Mouse (Mus musculus) naive thymus-derived CD4-positive, alpha-beta T cell, adult 5 months (primary cell): ENCODE measurements around the gene Hoxb9. TPM values are rescaled to one million over a fixed set of nuclear protein-coding genes. Genes with fewer than 3 reads are reported as not detected.

Experiments used
- polyA plus RNA-seq: library from polyadenylated mRNA; unstranded; fragments of 100-300 nt; shearing (Covaris generic); gene quantifications from one replicate; pipeline ENCODE4 v1.2.1, GENCODE M21; 2017

Gene Hoxb9
- not detected for polyA plus RNA-seq

DNA sequence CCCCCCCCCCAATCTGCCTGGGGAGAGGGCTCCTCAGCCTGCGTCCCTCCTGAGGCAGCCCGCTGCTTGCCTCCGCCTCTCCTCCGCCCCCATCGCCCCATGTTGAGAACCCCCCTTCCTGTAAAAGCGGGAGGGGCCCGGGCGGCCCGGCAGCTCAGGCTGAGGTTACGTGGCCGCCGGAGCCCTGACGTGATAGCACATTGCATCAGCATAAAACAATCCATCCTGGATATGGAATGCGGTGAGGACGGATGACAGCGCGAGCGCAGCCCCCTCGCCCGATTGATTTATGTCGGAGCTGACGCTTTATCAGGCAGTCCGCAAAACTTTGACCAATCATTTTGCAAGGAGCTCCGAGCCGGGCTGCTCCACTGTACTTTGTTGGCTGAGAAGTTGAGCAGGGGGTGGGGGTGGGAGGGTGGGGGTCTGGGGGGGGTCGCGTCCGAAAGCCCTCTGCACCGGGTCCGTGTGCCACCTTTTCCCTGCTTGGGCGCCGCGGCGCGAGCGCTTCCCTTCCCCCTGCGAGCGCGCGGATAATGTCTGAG, at the start of gene Hoxb9:
Hoxb9 (plus strand) TSS at position 462 of the 545 bp plus-strand sequence.

DNA sequence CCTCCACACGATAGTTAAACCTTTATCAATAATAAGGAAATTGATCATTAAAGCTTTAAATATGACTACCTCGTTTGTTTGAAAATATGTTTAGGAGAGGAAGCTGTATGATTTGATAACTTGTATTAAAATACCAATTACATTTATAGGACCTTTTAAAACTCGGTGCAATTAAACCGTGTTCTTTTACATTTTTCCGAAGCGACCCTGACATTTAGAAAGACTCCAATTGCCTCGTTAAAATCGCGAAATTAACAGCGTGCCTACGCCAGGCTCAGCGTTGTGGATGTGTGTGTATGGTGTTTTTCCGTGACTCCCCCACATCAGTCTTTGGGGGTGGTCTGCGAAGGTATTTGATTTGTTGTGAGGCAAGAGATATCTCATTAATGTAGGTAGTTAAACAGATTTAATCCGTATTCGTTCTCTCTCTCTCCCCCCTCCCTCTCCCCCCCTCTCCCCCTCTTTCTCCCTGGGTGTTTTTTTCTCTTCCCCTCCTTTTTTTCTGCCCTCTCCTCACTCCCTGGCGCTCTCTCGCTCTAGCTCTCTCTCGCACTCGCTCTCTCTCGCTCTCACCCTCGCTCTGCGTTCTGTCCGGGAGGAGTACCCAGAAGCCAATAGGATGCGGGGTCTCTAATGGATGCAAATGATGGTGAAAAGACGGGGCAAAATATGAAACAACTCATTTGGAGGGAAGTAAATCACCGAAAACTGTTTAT, 10.8 kb downstream of the Hoxb9 start, which contains the start of gene Hoxb8:
Hoxb8 (plus strand) TSS at position 51 of the 716 bp plus-strand sequence.

DNA sequence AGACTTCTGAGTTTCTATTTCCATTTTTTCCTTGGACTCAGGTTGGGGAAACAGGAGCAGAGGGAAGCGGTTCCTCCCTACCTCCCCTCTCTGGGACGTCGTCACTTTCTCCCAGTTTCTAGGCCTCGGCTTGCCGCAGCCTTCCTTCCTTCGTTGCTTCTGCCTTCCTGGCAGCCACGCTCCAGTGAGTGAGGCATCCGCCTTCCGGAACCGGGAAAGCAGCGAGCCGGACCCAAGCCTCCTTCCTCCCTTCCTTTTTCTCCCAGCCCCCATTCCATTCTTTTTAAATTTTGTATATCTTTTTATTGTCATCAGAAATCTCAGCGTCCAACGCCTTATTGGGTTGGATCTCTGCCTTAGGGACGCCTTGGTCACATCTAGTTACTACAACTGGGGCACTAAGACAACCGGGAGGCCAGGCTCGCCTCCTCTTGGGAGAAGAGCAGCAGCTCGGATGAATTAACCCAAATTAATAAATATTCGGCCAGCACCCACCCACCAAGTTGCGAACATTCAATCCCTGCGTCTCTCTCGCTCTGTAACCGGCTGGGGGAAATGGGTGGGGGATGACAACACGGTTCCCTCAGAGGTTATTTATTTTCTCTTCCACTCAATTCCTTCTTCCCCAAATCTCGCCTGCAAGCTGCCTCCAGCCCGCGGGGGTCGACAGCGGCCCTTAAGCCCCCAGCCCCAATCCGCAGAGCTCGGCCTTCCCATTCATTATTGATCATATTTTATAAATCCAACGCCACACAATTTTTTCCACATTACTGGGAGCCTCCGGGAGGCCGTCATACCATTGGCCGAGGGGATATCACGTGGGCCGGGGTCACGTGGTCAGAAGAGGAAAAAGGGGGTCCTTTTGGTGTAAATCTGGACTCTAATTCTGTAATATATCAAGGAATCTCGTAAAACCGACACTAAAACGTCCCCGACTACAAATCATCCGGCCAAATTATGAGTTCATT, 14.8 kb downstream of the Hoxb9 start, which contains the start of gene Hoxb7:
Hoxb7 (plus strand) TSS at position 853 of the 968 bp plus-strand sequence.

DNA sequence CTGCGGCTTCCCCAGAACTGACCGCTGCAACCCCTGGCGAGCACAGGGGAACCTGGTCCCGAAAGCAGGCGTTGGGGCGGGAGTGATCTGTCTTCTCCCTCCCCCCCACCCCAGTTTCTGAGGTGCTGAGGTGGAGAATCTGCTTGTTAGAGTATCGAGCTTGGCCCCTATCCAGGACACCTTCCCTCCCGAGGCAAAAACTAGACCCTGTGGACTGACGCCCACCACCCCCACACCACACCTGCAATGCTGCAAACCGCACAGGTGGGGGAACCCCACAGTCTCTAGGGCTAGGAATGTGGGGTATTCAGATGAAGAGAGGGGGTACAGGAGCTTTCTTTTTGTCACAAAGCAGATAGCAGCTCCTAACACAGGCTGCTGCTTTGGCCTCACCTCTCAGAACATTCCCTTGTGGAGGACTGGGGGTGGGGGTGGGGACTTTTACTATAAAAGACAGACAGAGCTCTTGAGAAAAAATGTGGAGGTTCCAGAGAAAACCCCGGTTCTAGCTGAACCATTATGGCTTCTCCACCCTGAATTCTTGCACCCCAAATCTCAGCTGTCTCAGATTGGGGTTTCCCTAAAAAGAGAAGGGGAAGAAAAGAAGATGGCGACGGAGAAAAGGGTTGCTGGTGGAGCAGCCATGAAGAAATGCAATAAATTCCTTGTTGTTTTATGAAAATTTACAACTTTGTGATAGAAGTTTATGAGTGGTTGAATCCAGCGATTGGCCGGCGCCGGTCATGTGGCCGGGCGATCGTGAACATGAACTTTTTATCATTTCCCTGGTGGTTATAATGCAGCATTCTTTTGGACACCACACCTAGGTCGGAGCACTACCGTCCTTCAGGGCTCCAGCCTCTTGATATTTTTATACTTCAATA, 20.7 kb downstream of the Hoxb9 start, which contains the start of gene Hoxb6:
Hoxb6 (plus strand) TSS at position 796 of the 884 bp plus-strand sequence.

DNA sequence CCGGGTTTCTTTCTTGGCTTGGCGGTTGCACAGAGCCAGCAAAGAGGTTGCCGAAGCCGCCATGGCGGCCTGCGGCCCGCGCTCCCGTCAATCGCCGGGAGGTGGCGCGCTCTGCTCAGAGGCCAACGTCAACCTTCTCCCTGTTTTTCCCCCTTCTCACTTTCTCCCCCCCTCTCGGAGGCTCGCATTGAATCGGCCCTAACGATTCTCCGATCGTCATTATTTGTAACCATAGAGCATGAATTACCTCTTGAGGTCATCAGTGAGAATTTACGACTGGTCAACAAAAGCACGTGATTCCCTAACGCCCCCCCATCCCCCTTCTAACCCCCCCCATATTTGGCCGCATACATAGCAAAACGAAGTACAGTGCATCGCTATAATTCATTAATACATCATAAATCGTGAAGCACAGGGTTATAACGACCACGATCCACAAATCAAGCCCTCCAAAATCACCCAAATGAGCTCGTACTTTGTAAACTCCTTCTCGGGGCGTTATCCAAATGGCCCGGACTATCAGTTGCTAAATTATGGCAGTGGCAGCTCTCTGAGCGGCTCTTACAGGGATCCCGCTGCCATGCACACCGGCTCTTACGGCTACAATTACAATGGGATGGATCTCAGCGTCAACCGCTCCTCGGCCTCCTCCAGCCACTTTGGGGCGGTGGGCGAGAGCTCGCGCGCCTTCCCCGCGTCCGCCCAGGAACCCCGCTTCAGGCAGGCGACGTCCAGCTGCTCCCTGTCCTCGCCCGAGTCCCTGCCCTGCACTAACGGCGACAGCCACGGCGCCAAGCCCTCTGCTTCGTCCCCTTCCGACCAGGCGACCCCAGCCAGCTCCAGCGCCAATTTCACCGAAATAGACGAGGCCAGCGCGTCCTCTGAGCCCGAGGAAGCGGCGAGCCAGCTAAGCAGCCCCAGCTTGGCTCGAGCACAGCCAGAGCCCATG, 32.2 kb downstream of the Hoxb9 start, which contains the start of gene Hoxb5:
Hoxb5 (plus strand) TSS at position 186 of the 949 bp plus-strand sequence.

DNA sequence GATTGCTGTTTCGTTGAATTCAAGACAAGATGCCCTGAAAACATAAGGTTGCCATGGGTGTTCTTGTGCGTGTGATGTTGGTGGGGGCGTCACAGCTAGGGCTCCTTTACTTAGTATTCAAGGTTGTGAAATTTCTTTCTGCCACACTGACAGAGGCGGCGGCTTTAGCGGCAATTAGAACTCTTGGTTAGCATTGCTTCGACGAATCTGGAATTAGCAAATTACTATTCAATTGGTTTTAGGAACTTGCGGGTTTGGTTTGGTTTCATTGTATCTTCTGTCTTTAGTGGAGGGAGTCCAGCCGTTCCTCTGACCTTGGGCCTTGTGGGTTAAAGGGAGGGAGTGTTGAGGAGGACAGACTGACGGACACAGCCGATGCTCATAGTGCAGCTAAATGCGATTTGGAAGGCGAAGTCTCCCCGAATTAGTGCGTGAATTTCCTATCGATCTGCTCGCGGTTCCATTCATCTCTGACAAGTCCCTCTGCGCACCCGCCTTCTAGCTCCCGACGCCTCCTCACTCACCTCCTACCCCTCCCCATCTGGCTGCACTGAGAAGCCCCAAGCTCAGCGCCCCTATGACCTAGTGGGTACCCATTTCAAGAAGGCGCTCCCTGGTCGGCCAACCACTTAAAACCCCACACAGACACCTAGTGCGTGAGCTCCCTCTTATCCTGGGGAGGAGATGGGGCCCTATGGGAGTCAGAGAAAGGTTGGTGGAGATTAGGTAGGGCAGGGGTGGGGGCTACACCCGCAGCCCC, 46.5 kb downstream of the Hoxb9 start, which contains the start of gene Hoxb4:
Hoxb4 (plus strand) TSS at position 660 of the 760 bp plus-strand sequence.

DNA sequence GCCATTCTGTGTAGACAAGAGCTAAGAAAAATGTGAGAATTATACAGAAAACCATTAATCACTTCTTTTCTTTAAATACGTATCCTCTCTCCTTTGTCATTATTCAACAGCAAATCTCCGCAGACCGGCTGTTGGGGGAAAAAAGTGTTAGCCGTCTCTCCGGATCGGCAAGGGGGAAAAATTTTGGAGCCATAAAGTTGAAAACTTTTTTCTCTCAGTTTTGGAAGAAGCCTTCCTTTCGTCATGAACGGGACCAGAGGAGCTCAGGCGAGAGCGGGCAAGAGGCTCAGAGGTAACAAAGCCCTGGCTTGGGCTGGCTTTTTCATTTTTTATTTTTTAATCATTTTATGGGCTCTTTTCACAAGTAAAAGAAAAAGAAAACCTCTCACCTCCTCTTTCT, 51.9 kb downstream of the Hoxb9 start, which contains the start of gene Hoxb3:
Hoxb3 (plus strand) TSS at position 173 of the 400 bp plus-strand sequence.

Other genes starting within 250 kb of the Hoxb9 start
- gene Gip, start 246.9 kb upstream of the Hoxb9 start, polyA plus RNA-seq = not detected
- 54.2 TPM for gene Snf8, start 236.6 kb upstream of the Hoxb9 start, polyA plus RNA-seq
- gene Ube2z, start 206.1 kb upstream of the Hoxb9 start, polyA plus RNA-seq = 46.6 TPM
- gene Atp5g1, start 195.8 kb upstream of the Hoxb9 start, polyA plus RNA-seq = 247 TPM
- not detected for gene Calcoco2, start 159.5 kb upstream of the Hoxb9 start, polyA plus RNA-seq
- gene Ttll6, start 137.7 kb upstream of the Hoxb9 start, polyA plus RNA-seq = not detected
- gene Hoxb13, start 77.1 kb upstream of the Hoxb9 start, polyA plus RNA-seq = not detected
- not detected for gene Hoxb8, start 10.4 kb downstream of the Hoxb9 start, polyA plus RNA-seq
- gene Hoxb7, start 15.2 kb downstream of the Hoxb9 start, polyA plus RNA-seq = not detected
- not detected for gene Hoxb6, start 21.0 kb downstream of the Hoxb9 start, polyA plus RNA-seq
- not detected for gene Hoxb5, start 31.9 kb downstream of the Hoxb9 start, polyA plus RNA-seq
- gene Hoxb4, start 46.8 kb downstream of the Hoxb9 start, polyA plus RNA-seq = 0.22 TPM
- not detected for gene Hoxb3, start 51.9 kb downstream of the Hoxb9 start, polyA plus RNA-seq
- not detected for gene Hoxb2, start 79.1 kb downstream of the Hoxb9 start, polyA plus RNA-seq
- gene Hoxb1, start 94.3 kb downstream of the Hoxb9 start, polyA plus RNA-seq = not detected
- gene Skap1, start 193.1 kb downstream of the Hoxb9 start, polyA plus RNA-seq = 742 TPM